Mouse (Mus musculus) thymus, adult 2 months (tissue): ENCODE data around the gene 0610009B22Rik. TPM values are rescaled to one million over a fixed set of nuclear protein-coding genes. Genes with fewer than 3 reads are reported as not detected.
"Not testable (repeated sequence)": the region's sequence is repeated elsewhere in the genome, so short reads cannot be mapped to it uniquely, and the experiment has no call there.

Source experiments
- DNase-seq: peaks from one replicate; pipeline ENCODE4 v3.0.0; 2021
- H3K27ac ChIP-seq: fragments of 200-500 bp; 2 replicates; pipeline ENCODE4 v1.5.1; 2012; ENCODE audit warnings: low read length, control low read depth; ENCODE audit not compliant: control insufficient read depth, insufficient read depth
- H3K27me3 ChIP-seq: fragments of 200-500 bp; 2 replicates; pipeline ENCODE4 v1.6.1; 2012; ENCODE audit warnings: mild to moderate bottlenecking, low read length, moderate library complexity, mixed read lengths; ENCODE audit not compliant: control insufficient read depth, insufficient read depth
- H3K36me3 ChIP-seq: fragments of 200-500 bp; 2 replicates; pipeline ENCODE4 v1.6.1; 2012; ENCODE audit warnings: mild to moderate bottlenecking, low read length, moderate library complexity; ENCODE audit not compliant: control insufficient read depth, insufficient read depth
- H3K4me1 ChIP-seq: fragments of 200-500 bp; replicated peaks from 2 replicates; pipeline ENCODE4 v1.6.1; 2012; ENCODE audit warnings: low read length; ENCODE audit not compliant: control insufficient read depth, insufficient read depth
- H3K4me3 ChIP-seq: fragments of 200-500 bp; 2 replicates; pipeline ENCODE4 v1.5.1; 2012; ENCODE audit warnings: mild to moderate bottlenecking, low read length, control low read depth, moderate library complexity; ENCODE audit not compliant: control insufficient read depth, insufficient read depth
- CTCF ChIP-seq: fragments of 200-500 bp; IDR thresholded peaks from 2 replicates; pipeline ENCODE4 v1.5.1; 2012; ENCODE audit warnings: mild to moderate bottlenecking, control low read depth, low read length, moderate library complexity, borderline replicate concordance; ENCODE audit not compliant: control insufficient read depth, poor library complexity, insufficient read depth; ENCODE audit errors: extremely low read depth
- POLR2A ChIP-seq: fragments of 200-500 bp; IDR thresholded peaks from 2 replicates; pipeline ENCODE4 v1.6.1; 2012; ENCODE audit warnings: mild to moderate bottlenecking, low read length, control low read depth, moderate library complexity; ENCODE audit not compliant: control insufficient read depth, poor library complexity, insufficient read depth; ENCODE audit errors: extremely low read depth
- WGBS: fragments of 180-500 bp; shearing (Covaris S2); methylation state at CpG from one replicate; pipeline ENCODE4 v1.1.7; 2018; 5-methylcytosine and 5-hydroxymethylcytosine counted together
- polyA plus RNA-seq: library from polyadenylated mRNA; depleted of rRNA; stranded (reverse); fragments of >200 nt; gene quantifications from 2 replicates; pipeline ENCODE4 v1.2.3, GENCODE M21; 2012; rRNA removed

0610009B22Rik gene
- 7.5 and 10.1 TPM in 2 replicates for polyA plus RNA-seq

GRCm38 (mm10) chr11:51688330-51689328 is at the start of gene 0610009B22Rik:
0610009B22Rik (minus strand) TSS chr11:51688874.
- WGBS: under 1% methylated on average over 60 of the region's 60 CpGs
- H3K36me3 ChIP-seq: no peaks in the 10 kb centered on the region
- peak within 1 kb of the TSS; percentile 69 for H3K4me3 ChIP-seq
- H3K27me3 ChIP-seq: no peaks in the 10 kb centered on the region
- H3K27ac ChIP-seq: peak within 1 kb of the TSS; percentile 94
- TF ChIP-seq POLR2A (peak; percentile 57; the same call in 1 of the 2 replicates), CTCF (peak; percentile 8; the same call in 1 of the 2 replicates)
- peaks cover 3% of the 10 kb centered on the region; the same call in 1 of the 2 replicates for H3K4me1 ChIP-seq
- peak; percentile 99 for DNase-seq

- not testable (repeated sequence) for H3K27ac ChIP-seq
- 97% methylated on average over 13 of the region's 13 CpGs for WGBS
- peaks cover 23% of the 10 kb centered on the region for H3K36me3 ChIP-seq
Observed at GRCm38 (mm10) chr11:51734218-51734617, 45.5 kb upstream of the 0610009B22Rik start.

GRCm38 (mm10) chr11:51732883-51733282 is 44.2 kb upstream of the 0610009B22Rik start:
- no peak overlapping the region for H3K27ac ChIP-seq
- H3K4me1 ChIP-seq: no peaks in the 10 kb centered on the region
- peaks cover 23% of the 10 kb centered on the region for H3K36me3 ChIP-seq
- WGBS: 73% methylated on average over 1 of the region's 1 CpGs
- TF ChIP-seq POLR2A: no peak
- TF ChIP-seq CTCF: no peak
- no peak for DNase-seq
- no peak overlapping the region for H3K4me3 ChIP-seq
- H3K27me3 ChIP-seq: no peaks in the 10 kb centered on the region

More at GRCm38 (mm10) chr11:51734218-51734617, 45.5 kb upstream of the 0610009B22Rik start:
- not testable (repeated sequence) for H3K27me3 ChIP-seq, DNase-seq, H3K4me3 ChIP-seq, H3K4me1 ChIP-seq

- 98% methylated on average over 11 of the region's 11 CpGs for WGBS
- H3K36me3 ChIP-seq: peaks cover 45% of the 10 kb centered on the region
Observed at GRCm38 (mm10) chr11:51721066-51721465, 32.4 kb upstream of the 0610009B22Rik start.

DNA sequence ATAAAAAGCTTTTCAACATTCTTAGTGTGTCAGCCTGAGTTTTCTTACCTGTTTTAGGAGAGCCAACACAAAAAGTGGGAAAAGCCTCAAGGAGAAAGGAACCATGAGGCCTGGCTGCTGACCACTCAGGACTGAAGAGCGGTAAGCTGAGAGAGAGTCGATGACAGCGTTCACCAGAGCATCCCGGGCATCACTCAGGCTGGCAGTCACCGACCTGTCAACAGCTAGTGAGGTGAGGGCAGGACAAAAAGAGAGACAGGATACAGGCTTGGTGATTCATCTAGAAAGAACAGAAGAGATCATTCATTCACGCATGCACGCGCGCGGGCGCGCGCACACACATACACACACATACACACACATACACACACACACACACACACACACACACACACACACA is 18.4 kb upstream of the 0610009B22Rik start:
- WGBS: 84% methylated on average over 12 of the region's 13 CpGs
- Histone ChIP-seq H3K27ac (no peak overlapping the region), H3K36me3 (peaks cover 33% of the 10 kb centered on the region), H3K27me3 (no peaks in the 10 kb centered on the region), H3K4me3 (no peak overlapping the region), H3K4me1 (no peaks in the 10 kb centered on the region)
- no peak for DNase-seq
- TF ChIP-seq POLR2A: no peak
- TF ChIP-seq CTCF: no peak

More at GRCm38 (mm10) chr11:51721066-51721465, 32.4 kb upstream of the 0610009B22Rik start:
- H3K4me1 ChIP-seq: no peaks in the 10 kb centered on the region
- TF ChIP-seq CTCF: no peak
- no peak overlapping the region for H3K27ac ChIP-seq
- H3K4me3 ChIP-seq: no peak overlapping the region
- H3K27me3 ChIP-seq: no peaks in the 10 kb centered on the region
- DNase-seq: no peak

GRCm38 (mm10) chr11:51706451-51706850 is 17.8 kb upstream of the 0610009B22Rik start:
- WGBS: 97% methylated on average over 10 of the region's 10 CpGs
- Histone ChIP-seq H3K27me3 (no peaks in the 10 kb centered on the region), H3K27ac (no peak overlapping the region), H3K36me3 (peaks cover 27% of the 10 kb centered on the region), H3K4me3 (no peak overlapping the region), H3K4me1 (no peaks in the 10 kb centered on the region)
- no peak for DNase-seq
- TF ChIP-seq CTCF (no peak), POLR2A (no peak)
